Mouse (Mus musculus): Measurements from ENCODE around the gene Srprb. TPM values are rescaled to one million over a fixed set of nuclear protein-coding genes. Genes with fewer than 3 reads are reported as not detected.
"Not testable (repeated sequence)": the region's sequence is repeated elsewhere in the genome, so short reads cannot be mapped to it uniquely, and the experiment has no call there.

Srprb gene
- polyA plus RNA-seq, 1 experiment from 2014 or later: 26.9 TPM

GRCm38 (mm10) chr9:103212654-103213420 is 10.9 kb upstream of the Srprb start:
- no peak for DNase-seq (ENCODE audit: low spot score)

GRCm38 (mm10) chr9:103208802-103209423 is 7.0 kb upstream of the Srprb start:
- no peak for DNase-seq (ENCODE audit: low spot score)

- peak; percentile 85 for DNase-seq (ENCODE audit: low spot score)
Observed at GRCm38 (mm10) chr9:103207846-103208245, 5.9 kb upstream of the Srprb start.

- DNase-seq (ENCODE audit: low spot score): no peak
Observed at GRCm38 (mm10) chr9:103205786-103206185, 3.8 kb upstream of the Srprb start.

GRCm38 (mm10) chr9:103188416-103188815 is 13.5 kb downstream of the Srprb start:
- no peak for DNase-seq (ENCODE audit: low spot score)

GRCm38 (mm10) chr9:103186747-103187146 is 15.2 kb downstream of the Srprb start:
- no peak for DNase-seq (ENCODE audit: low spot score)

- DNase-seq (ENCODE audit: low spot score): no peak
Observed at GRCm38 (mm10) chr9:103185946-103186345, 16.0 kb downstream of the Srprb start.

- no peak for DNase-seq (ENCODE audit: low spot score)
Observed at GRCm38 (mm10) chr9:103184855-103185254, 17.1 kb downstream of the Srprb start.

GRCm38 (mm10) chr9:103181886-103182285 is 20.1 kb downstream of the Srprb start:
- DNase-seq (ENCODE audit: low spot score): no peak

- DNase-seq (ENCODE audit: low spot score): peak; percentile 63
Observed at GRCm38 (mm10) chr9:103180807-103181565, 21.0 kb downstream of the Srprb start.

- no peak for DNase-seq (ENCODE audit: low spot score)
Observed at GRCm38 (mm10) chr9:103180303-103180702, 21.6 kb downstream of the Srprb start.

GRCm38 (mm10) chr9:103175692-103176091 is 26.2 kb downstream of the Srprb start:
- no peak for DNase-seq (ENCODE audit: low spot score)

GRCm38 (mm10) chr9:103174771-103175519 is 27.0 kb downstream of the Srprb start:
- no peak for DNase-seq (ENCODE audit: low spot score)

- DNase-seq (ENCODE audit: low spot score): no peak
Observed at GRCm38 (mm10) chr9:103168771-103169170, 33.2 kb downstream of the Srprb start.

- no peak for DNase-seq (ENCODE audit: low spot score)
Observed at GRCm38 (mm10) chr9:103168046-103168445, 33.9 kb downstream of the Srprb start.

GRCm38 (mm10) chr9:103163806-103164205 is 38.1 kb downstream of the Srprb start:
- DNase-seq (ENCODE audit: low spot score): no peak

- not testable (repeated sequence) for DNase-seq (ENCODE audit: low spot score)
Observed at GRCm38 (mm10) chr9:103155158-103155557, 46.8 kb downstream of the Srprb start.

GRCm38 (mm10) chr9:103154568-103154967 is 47.4 kb downstream of the Srprb start:
- DNase-seq (ENCODE audit: low spot score): no peak

GRCm38 (mm10) chr9:103153286-103153685 is 48.7 kb downstream of the Srprb start:
- DNase-seq (ENCODE audit: low spot score): no peak

- no peak for DNase-seq (ENCODE audit: low spot score)
Observed at GRCm38 (mm10) chr9:103149074-103149799, 52.7 kb downstream of the Srprb start.

GRCm38 (mm10) chr9:103147103-103147502 is 54.8 kb downstream of the Srprb start:
- no peak for DNase-seq (ENCODE audit: low spot score)

Data from thymus, postnatal 0 days (tissue).